Mouse (Mus musculus): ENCODE measurements at regions not wholly inside any gene's neighbourhood (a gene's known extent, or its start where the extent isn't known, plus 50 kb on each side); places are given as distances from the start of the nearest gene placed in this dataset.

DNA sequence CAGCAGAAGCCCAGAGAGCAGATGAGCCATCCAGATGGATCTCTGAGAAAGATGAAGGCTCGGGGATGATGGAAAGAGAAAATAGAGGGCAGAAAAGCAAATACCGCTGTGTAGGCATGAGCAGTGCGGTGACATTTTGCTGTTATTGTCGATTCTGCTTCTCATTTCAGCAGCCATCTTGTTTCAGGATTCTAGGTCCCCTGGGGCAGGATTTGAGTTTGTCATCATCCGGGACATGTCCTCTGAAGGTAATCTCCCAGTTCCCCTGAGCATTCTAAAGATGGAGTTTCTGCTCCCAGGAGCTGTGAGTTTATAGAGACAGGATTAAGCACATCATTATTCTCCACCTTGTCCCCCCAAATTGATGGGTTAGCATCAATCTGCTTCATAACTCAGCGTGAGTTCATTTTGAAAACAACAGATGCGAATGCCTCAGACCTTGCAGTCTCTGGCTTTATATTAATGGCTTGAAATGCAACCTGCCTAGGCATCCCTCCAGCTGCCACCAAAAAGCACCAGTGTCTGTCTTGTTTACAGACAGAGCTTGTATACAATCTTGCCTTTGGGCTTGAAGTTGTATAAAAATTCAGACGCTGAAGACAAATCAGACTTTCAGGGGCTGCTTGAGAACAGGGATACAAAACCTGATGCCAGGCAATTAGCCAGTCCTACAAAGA lies 128.6 kb upstream of the Foxa2 start:
- H3K27ac ChIP-seq: no peak overlapping the region
- no peak for ATAC-seq (replicated peaks; ENCODE audit: insufficient number of reproducible peaks, insufficient read depth, low FRiP score, low read depth)
- H3K9me3 ChIP-seq (replicated peaks): no peaks in the 10 kb centered on the region
- no peaks in the 10 kb centered on the region for H3K27me3 ChIP-seq
- WGBS: 81% methylated on average over 8 of the region's 8 CpGs
- no peaks in the 10 kb centered on the region for H3K36me3 ChIP-seq
- peaks cover 10% of the 10 kb centered on the region for H3K4me1 ChIP-seq (replicated peaks)
- no peak overlapping the region for H3K9ac ChIP-seq
- H3K4me2 ChIP-seq: no peak overlapping the region
- no peak overlapping the region for H3K4me3 ChIP-seq

DNA sequence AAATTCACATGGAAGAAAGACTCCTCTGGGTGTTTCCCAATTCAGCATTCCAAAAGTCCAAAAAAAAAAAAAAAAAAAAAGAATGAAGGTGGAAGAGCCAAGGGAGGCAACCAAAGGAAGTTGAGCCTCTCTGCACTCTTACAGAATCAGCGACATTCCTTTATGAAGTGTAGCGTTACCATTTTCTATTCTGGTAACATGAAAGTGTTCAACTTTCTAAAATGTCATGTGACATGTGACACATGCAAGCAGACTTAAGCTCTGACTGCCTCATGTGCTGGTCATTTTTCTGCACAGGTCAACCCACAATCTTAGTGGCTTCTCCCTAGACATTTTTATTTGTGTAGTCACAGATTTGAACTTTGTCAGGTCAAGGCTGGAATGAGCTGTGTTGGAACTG lies 133.5 kb upstream of the Foxa2 start:
- 52% methylated on average over 2 of the region's 2 CpGs for WGBS
- Histone ChIP-seq H3K9ac (no peak overlapping the region), H3K36me3 (no peaks in the 10 kb centered on the region), H3K4me3 (no peak overlapping the region), H3K27me3 (no peaks in the 10 kb centered on the region), H3K4me1 (replicated peaks) (peaks cover 8% of the 10 kb centered on the region), H3K9me3 (replicated peaks) (no peaks in the 10 kb centered on the region), H3K4me2 (no peak overlapping the region), H3K27ac (no peak overlapping the region)
- ATAC-seq (replicated peaks; ENCODE audit: insufficient number of reproducible peaks, insufficient read depth, low FRiP score, low read depth): no peak

DNA sequence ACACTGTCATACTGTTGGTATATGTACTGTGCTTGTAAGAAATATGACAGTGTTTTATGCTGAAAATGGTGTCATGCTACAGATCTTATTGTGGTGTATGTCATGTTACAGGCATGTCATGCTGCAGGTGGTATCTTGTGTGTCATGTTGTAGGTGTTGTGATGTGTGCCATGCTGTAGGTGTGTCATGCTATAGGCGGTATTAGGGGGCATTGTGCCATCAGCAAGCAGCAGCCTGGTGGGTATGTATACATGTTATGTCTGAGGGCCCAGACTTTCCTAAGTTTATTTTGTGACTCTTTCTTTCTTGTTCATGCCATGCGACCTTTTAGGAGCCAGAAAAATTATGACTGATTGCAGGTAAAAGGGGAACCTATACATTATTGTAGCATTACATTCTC lies 134.7 kb upstream of the Foxa2 start:
- Histone ChIP-seq H3K36me3 (no peaks in the 10 kb centered on the region), H3K4me2 (no peak overlapping the region), H3K9ac (no peak overlapping the region), H3K4me1 (replicated peaks) (peaks cover 13% of the 10 kb centered on the region), H3K4me3 (no peak overlapping the region), H3K27ac (no peak overlapping the region), H3K9me3 (replicated peaks) (no peaks in the 10 kb centered on the region), H3K27me3 (no peaks in the 10 kb centered on the region)
- WGBS: 79% methylated on average over 2 of the region's 2 CpGs
- ATAC-seq (replicated peaks; ENCODE audit: insufficient number of reproducible peaks, insufficient read depth, low FRiP score, low read depth): no peak

DNA sequence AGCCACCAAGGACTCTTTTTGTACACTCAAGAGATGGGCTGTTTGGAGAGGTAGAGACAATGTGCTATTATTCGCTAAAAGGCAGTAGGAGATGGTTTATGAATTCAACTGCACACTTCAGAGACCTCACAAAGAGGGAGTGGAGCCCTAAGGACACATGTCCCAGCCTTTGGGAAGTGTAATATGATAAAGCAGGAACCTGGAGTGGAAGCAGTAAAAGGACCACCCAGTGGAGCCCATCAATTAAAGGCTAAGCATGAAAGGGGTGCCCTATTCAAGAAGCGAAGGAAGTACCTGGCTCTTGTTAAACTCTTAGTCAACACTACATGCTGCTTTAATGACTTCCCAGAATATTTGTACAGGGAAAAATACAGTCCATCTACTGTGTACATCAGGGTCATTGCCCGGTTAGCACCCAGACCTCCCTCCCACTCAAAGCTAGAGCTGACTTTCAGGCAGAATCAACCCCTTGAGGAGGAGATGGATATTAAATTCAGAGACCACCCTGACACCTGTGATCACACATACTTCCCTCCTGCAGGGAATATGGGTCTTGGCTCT lies 135.8 kb upstream of the Foxa2 start:
- no peak overlapping the region for H3K9ac ChIP-seq
- WGBS: 74% methylated on average over 3 of the region's 3 CpGs
- H3K4me3 ChIP-seq: no peak overlapping the region
- no peaks in the 10 kb centered on the region for H3K36me3 ChIP-seq
- H3K27me3 ChIP-seq: no peaks in the 10 kb centered on the region
- H3K4me1 ChIP-seq (replicated peaks): peaks cover 17% of the 10 kb centered on the region
- H3K4me2 ChIP-seq: no peak overlapping the region
- no peaks in the 10 kb centered on the region for H3K9me3 ChIP-seq (replicated peaks)
- H3K27ac ChIP-seq: no peak overlapping the region
- ATAC-seq (replicated peaks; ENCODE audit: insufficient number of reproducible peaks, insufficient read depth, low FRiP score, low read depth): no peak

DNA sequence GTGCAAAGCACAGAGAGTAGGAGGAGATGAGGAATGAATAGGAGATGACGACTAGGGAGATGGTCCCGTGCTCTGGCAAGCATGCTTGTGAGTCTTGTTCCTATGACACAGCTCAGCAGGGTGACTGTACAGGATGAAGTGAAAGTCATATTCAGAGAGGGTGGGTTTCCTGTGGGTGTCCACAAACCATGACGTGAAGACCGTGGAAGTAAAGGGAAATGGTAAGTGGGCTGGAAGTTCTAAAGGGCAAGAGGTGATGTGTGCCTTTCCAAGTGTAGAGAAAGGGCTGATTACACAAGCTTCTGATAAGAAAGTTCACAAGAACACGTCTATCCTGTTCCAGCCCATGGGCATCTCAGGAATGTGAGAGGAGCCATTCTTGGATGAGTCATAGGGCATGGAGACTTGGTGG lies 138.0 kb upstream of the Foxa2 start:
- Histone ChIP-seq H3K9me3 (replicated peaks) (no peaks in the 10 kb centered on the region), H3K4me3 (no peak overlapping the region), H3K27ac (no peak overlapping the region), H3K36me3 (no peaks in the 10 kb centered on the region), H3K9ac (no peak overlapping the region), H3K4me2 (no peak overlapping the region), H3K27me3 (no peaks in the 10 kb centered on the region), H3K4me1 (replicated peaks) (peaks cover 26% of the 10 kb centered on the region)
- peak; percentile 33; the same call in 1 of the 2 replicates for ATAC-seq (replicated peaks; ENCODE audit: insufficient number of reproducible peaks, insufficient read depth, low FRiP score, low read depth)
- 32% methylated on average over 5 of the region's 5 CpGs for WGBS

DNA sequence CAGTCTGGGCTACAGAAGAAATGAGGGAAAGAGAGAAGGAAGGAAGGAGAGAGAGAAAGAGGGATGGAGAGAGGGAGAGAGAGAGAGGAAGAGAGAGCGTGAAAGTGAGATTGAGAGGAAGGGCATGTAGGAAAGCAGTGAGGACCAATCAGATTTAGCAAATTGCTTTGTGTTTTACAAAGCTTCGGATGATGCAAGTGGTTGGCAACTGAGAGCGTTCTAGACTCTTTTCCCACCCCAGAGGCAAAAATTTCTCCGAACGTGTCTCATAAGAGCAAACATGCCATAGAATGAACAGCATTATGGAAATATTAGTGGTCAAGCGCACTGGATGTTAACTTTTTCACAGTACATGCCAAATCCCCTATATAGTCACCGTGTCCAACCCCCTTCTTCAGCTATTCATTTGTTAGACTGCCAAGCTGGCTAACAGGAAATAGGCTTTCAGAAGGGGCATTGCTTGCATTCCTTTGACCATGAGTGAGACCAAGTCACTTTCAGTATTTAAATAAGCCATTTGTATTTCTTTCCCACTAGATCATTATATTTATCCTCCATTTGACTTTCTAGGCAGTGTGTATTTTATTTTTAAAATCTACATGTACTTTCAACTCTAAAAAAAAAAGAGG lies 139.7 kb upstream of the Foxa2 start:
- H3K9me3 ChIP-seq (replicated peaks): no peaks in the 10 kb centered on the region
- H3K4me3 ChIP-seq: no peak overlapping the region
- H3K27ac ChIP-seq: no peak overlapping the region
- ATAC-seq (replicated peaks; ENCODE audit: insufficient number of reproducible peaks, insufficient read depth, low FRiP score, low read depth): no peak
- H3K9ac ChIP-seq: no peak overlapping the region
- peaks cover 26% of the 10 kb centered on the region for H3K4me1 ChIP-seq (replicated peaks)
- 72% methylated on average over 7 of the region's 7 CpGs for WGBS
- H3K27me3 ChIP-seq: peaks cover 4% of the 10 kb centered on the region; the same call in 1 of the 2 replicates
- no peak overlapping the region for H3K4me2 ChIP-seq
- no peaks in the 10 kb centered on the region for H3K36me3 ChIP-seq

DNA sequence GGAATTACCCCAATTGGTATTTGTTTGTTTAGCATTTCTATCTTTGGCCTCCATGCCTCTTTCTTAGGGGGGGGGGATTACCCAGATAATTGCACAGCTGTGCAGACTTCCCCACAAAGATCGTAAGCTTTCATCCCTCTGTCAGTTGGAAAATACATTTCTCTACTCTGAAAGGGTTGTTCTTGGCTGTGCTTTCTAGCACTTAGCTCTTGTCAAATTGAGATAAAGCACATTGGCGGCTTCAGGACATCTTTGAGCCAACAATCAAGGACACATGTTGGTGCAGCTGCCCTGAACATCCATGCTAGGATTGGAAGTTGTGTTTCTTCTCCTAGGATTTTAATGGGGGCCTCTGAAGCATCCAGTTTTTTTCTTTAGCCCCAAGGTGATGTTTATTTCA lies 142.1 kb upstream of the Foxa2 start:
- peak; percentile 66; the same call in 1 of the 2 replicates for ATAC-seq (replicated peaks; ENCODE audit: insufficient number of reproducible peaks, insufficient read depth, low FRiP score, low read depth)
- peaks cover 26% of the 10 kb centered on the region for H3K4me1 ChIP-seq (replicated peaks)
- no peak overlapping the region for H3K4me2 ChIP-seq
- 15% methylated on average over 2 of the region's 2 CpGs for WGBS
- H3K4me3 ChIP-seq: no peak overlapping the region
- H3K9ac ChIP-seq: no peak overlapping the region
- H3K27ac ChIP-seq: peak overlapping the region; percentile 21
- H3K9me3 ChIP-seq (replicated peaks): no peaks in the 10 kb centered on the region
- H3K36me3 ChIP-seq: no peaks in the 10 kb centered on the region
- peaks cover 8% of the 10 kb centered on the region; the same call in 1 of the 2 replicates for H3K27me3 ChIP-seq

DNA sequence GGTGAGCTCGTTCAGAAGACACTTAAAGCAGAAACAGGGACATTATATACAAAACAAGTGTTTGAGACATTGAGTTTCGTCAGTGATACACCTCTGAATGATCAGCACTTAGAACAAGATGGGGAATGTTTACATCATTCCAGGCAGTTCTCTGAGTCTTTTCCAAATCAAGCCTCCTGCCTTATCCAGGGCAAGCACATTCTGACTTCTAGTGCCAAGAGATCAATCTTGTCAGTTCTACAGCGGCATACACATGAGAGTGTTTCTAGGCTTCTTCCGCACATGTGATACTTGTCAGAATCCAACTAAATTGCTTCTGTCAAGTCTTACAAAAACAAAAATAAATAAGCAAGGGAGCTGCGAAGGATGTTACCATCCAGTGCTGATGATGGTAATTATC lies 142.5 kb upstream of the Foxa2 start:
- peaks cover 8% of the 10 kb centered on the region; the same call in 1 of the 2 replicates for H3K27me3 ChIP-seq
- H3K4me1 ChIP-seq (replicated peaks): peaks cover 26% of the 10 kb centered on the region
- no peaks in the 10 kb centered on the region for H3K36me3 ChIP-seq
- ATAC-seq (replicated peaks; ENCODE audit: insufficient number of reproducible peaks, insufficient read depth, low FRiP score, low read depth): no peak
- no peak overlapping the region for H3K4me2 ChIP-seq
- peak overlapping the region; percentile 18; the same call in 1 of the 2 replicates for H3K27ac ChIP-seq
- H3K9ac ChIP-seq: no peak overlapping the region
- H3K4me3 ChIP-seq: no peak overlapping the region
- no peaks in the 10 kb centered on the region for H3K9me3 ChIP-seq (replicated peaks)
- 45% methylated on average over 5 of the region's 5 CpGs for WGBS

DNA sequence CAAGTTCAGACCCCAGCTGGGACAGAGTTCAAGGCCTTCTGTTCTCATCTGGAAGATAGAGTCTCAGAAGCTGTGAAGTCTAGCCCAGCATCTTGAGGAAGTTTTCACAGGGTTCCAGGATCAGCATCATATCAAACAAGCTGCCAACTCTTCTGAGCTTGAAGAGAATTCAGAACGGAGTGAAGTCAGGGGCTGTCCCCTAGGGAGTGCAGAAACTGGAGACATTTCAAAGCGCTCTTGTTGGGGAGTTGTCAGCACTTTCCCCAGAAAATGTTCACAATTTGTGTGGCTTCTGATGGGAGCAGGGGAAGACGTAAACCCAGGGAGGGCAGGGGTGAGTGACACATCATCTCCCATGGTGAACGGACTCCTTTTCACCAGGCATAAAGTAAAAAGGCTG lies 146.2 kb upstream of the Foxa2 start:
- WGBS: 35% methylated on average over 4 of the region's 4 CpGs
- Histone ChIP-seq H3K9me3 (replicated peaks) (no peaks in the 10 kb centered on the region), H3K9ac (no peak overlapping the region), H3K36me3 (no peaks in the 10 kb centered on the region), H3K4me1 (replicated peaks) (peaks cover 9% of the 10 kb centered on the region), H3K27me3 (peaks cover 19% of the 10 kb centered on the region; the same call in 1 of the 2 replicates), H3K27ac (no peak overlapping the region), H3K4me2 (no peak overlapping the region), H3K4me3 (no peak overlapping the region)
- ATAC-seq (replicated peaks; ENCODE audit: insufficient number of reproducible peaks, insufficient read depth, low FRiP score, low read depth): no peak

DNA sequence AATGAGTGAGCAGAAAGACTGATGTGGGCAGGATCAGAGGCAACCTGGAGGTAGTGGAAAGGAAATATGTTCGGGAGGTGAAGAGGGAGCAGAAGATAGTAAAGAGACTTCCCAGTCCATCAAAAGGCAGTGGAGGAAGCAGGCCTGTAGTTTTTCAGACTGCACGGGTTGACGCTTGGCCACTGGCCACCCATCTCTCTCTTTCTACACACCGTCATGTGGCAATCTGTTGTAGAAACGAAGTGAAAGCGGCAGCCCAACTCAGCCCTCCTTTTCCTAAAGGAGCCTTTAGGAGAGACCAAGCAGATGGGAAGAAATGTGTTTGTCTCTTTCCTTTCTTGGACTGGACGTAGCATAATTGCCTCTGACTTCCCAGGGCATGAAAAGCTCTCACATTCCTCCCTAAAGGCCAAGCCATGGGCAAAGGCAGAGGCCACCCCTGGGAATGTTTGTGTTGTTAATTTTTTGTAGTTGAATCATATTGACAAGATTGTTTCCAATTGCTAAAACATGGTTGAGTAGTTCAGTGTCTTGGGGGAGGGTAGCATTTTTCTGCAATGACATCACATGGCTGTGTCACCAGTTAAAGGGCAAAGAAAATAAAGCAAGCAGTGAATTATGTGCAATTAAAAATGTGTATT lies 150.7 kb upstream of the Foxa2 start:
- no peaks in the 10 kb centered on the region for H3K9me3 ChIP-seq (replicated peaks)
- H3K4me2 ChIP-seq: no peak overlapping the region
- WGBS: 65% methylated on average over 7 of the region's 7 CpGs
- H3K36me3 ChIP-seq: no peaks in the 10 kb centered on the region
- H3K9ac ChIP-seq: no peak overlapping the region
- H3K27me3 ChIP-seq: peaks cover 15% of the 10 kb centered on the region; the same call in 1 of the 2 replicates
- ATAC-seq (replicated peaks; ENCODE audit: insufficient number of reproducible peaks, insufficient read depth, low FRiP score, low read depth): no peak
- no peaks in the 10 kb centered on the region for H3K4me1 ChIP-seq (replicated peaks)
- no peak overlapping the region for H3K27ac ChIP-seq
- no peak overlapping the region for H3K4me3 ChIP-seq

DNA sequence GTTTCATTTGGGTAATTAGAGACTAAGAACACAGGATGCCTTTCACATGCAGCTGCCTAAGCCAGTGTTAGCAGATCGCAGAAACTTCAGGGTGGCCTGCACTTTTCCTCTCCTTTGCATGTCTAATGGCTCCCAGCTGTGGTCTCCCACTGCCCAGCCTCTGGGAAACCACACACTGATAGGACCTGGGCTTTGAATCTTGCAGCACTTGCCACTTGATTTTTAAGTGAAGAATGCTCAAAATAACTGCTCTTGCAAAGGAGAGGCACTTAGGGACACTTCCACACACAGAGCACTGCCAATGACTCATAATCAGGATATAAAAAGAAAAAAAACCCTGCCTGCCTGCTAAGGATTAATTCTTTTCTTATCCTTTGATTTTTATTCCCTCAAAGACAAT lies 159.9 kb upstream of the Foxa2 start:
- no peak overlapping the region for H3K27ac ChIP-seq
- 48% methylated on average over 1 of the region's 1 CpGs for WGBS
- H3K4me2 ChIP-seq: no peak overlapping the region
- no peak overlapping the region for H3K4me3 ChIP-seq
- H3K9ac ChIP-seq: no peak overlapping the region
- no peaks in the 10 kb centered on the region for H3K27me3 ChIP-seq
- no peaks in the 10 kb centered on the region for H3K9me3 ChIP-seq (replicated peaks)
- no peaks in the 10 kb centered on the region for H3K36me3 ChIP-seq
- H3K4me1 ChIP-seq (replicated peaks): no peaks in the 10 kb centered on the region
- ATAC-seq (replicated peaks; ENCODE audit: insufficient number of reproducible peaks, insufficient read depth, low FRiP score, low read depth): no peak
